ENCODE assay signal across 51 mouse cellular contexts in the genomic region with DNA sequence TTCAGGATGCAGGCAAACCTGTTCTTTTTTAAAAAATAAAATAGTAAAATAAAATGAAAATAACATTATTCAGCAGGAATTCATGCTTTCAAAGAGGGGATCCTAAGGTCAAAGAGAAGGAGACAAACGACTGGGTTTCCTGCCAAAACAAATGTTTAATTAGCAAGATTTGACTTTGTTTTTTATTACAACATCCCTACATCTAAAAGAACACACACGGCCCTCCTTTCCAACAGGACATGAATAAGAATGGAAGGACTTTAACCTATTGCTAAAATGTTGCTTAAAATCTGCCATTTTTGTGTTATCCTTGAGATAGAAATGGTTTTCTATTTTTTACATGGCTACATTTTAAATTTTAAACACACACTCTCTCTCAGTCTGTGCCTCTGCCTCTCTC. TPM values are rescaled to one million over a fixed set of nuclear protein-coding genes. Genes with fewer than 3 reads are reported as not detected.
"Had no signal": no experiment of that assay in that cellular context is flagged by ENCODE, and none has a peak within 500 bp of the region (broad histone marks: within the 10 kb centered on the region; RNA-seq: fewer than 3 reads in every experiment).

No protein-coding gene starts in this region.

- ATAC-seq: hindbrain, embryonic 16.5 days; hindbrain, postnatal 0 days; inflammation-experienced regulatory T-cells, adult 6 months; intestine, embryonic 15.5 days; intestine, embryonic 16.5 days; intestine, postnatal 0 days had no signal

- H3K27ac ChIP-seq: heart, adult 2 months; heart, embryonic 10.5 days; heart, embryonic 13.5 days; heart, embryonic 15.5 days; hindbrain, embryonic 10.5 days; hindbrain, embryonic 12.5 days; hindbrain, embryonic 13.5 days; hindbrain, embryonic 14.5 days; hindbrain, embryonic 15.5 days; hindbrain, postnatal 0 days; intestine, embryonic 15.5 days; kidney, embryonic 15.5 days; layer of hippocampus, adult 2 months had no signal

- H3K27me3 ChIP-seq: heart, embryonic 12.5 days; heart, embryonic 13.5 days; heart, embryonic 15.5 days; hindbrain, embryonic 12.5 days; hindbrain, embryonic 13.5 days; hindbrain, embryonic 15.5 days; intestine, embryonic 15.5 days; kidney, embryonic 15.5 days had no signal

- H3K9ac ChIP-seq: heart, embryonic 12.5 days; heart, embryonic 13.5 days; heart, embryonic 15.5 days; hindbrain, embryonic 12.5 days; hindbrain, embryonic 13.5 days; hindbrain, embryonic 14.5 days; hindbrain, embryonic 15.5 days; intestine, embryonic 15.5 days; kidney, embryonic 15.5 days had no signal

- DNase-seq: heart, adult 18-20 months; heart, adult 2 months; heart, postnatal 10 days; heart, postnatal 14 days; heart, postnatal 36 days; heart, postnatal 4 days; kidney, adult 11 months; kidney, adult 18-20 months; kidney, adult 2 months; kidney, adult 8-10 months; kidney, adult 9 months; kidney, postnatal 10 days; kidney, postnatal 14 days; kidney, postnatal 25 days; kidney, postnatal 4 days; layer of hippocampus, adult 9-11 months; layer of hippocampus, postnatal 36 days had no signal

- H3K36me3 ChIP-seq: heart, embryonic 10.5 days; heart, embryonic 12.5 days; heart, embryonic 13.5 days; heart, embryonic 15.5 days; hindbrain, embryonic 10.5 days; hindbrain, embryonic 12.5 days; hindbrain, embryonic 13.5 days; hindbrain, embryonic 15.5 days; intestine, embryonic 15.5 days; kidney, embryonic 15.5 days had no signal

- H3K4me3 ChIP-seq: heart, adult 2 months; heart, embryonic 10.5 days; heart, embryonic 12.5 days; heart, embryonic 13.5 days; heart, embryonic 15.5 days; hindbrain, embryonic 10.5 days; hindbrain, embryonic 12.5 days; hindbrain, embryonic 13.5 days; hindbrain, embryonic 15.5 days; intestine, embryonic 15.5 days; kidney, embryonic 15.5 days; layer of hippocampus, adult 2 months had no signal

- H3K9me3 ChIP-seq: heart, embryonic 10.5 days; heart, embryonic 12.5 days; heart, embryonic 13.5 days; heart, embryonic 15.5 days; hindbrain, embryonic 10.5 days; hindbrain, embryonic 12.5 days; hindbrain, embryonic 13.5 days; hindbrain, embryonic 15.5 days; intestine, embryonic 15.5 days; kidney, embryonic 15.5 days had no signal

- H3K4me1 ChIP-seq: heart, embryonic 10.5 days; heart, embryonic 12.5 days; heart, embryonic 13.5 days; heart, embryonic 15.5 days; hindbrain, embryonic 10.5 days; hindbrain, embryonic 12.5 days; hindbrain, embryonic 13.5 days; hindbrain, embryonic 15.5 days; intestine, embryonic 15.5 days; kidney, embryonic 15.5 days had no signal

- H3K4me2 ChIP-seq: heart, embryonic 11.5 days; heart, embryonic 12.5 days; heart, embryonic 13.5 days; heart, embryonic 15.5 days; hindbrain, embryonic 12.5 days; hindbrain, embryonic 13.5 days; hindbrain, embryonic 14.5 days; hindbrain, embryonic 15.5 days; intestine, embryonic 15.5 days; kidney, embryonic 15.5 days had no signal

RNA-seq across cellular contexts. Expression of gene F11, which starts 8.7 kb away (rescaled TPM):
- total RNA-seq: heart, adult 18-20 months; heart, adult 2 months; heart, adult 8-10 months; heart, postnatal 10 days; heart, postnatal 14 days; heart, postnatal 25 days; heart, postnatal 36 days; heart, postnatal 4 days; hematopoietic stem cell, adult 5-6 weeks; hindbrain, postnatal 0 days; layer of hippocampus, adult 18-20 months; layer of hippocampus, adult 2 months; layer of hippocampus, adult 8-10 months; layer of hippocampus, postnatal 10 days; layer of hippocampus, postnatal 14 days; layer of hippocampus, postnatal 25 days; layer of hippocampus, postnatal 36 days had no signal
- polyA plus RNA-seq: heart, adult 2 months; heart, embryonic 10.5 days; heart, embryonic 11.5 days; heart, embryonic 12.5 days; heart, embryonic 14.5 days; heart, embryonic 15.5 days; heart, embryonic 16.5 days; heart, postnatal 0 days; hindbrain, embryonic 10.5 days; hindbrain, embryonic 11.5 days; hindbrain, embryonic 12.5 days; hindbrain, embryonic 13.5 days; hindbrain, embryonic 14.5 days; hindbrain, embryonic 15.5 days; hindbrain, embryonic 16.5 days; hindbrain, postnatal 0 days; inflammation-experienced regulatory T-cells, adult 6 months; intestine, embryonic 14.5 days; intestine, postnatal 0 days; kidney, adult 2 months; kidney, embryonic 14.5 days; large intestine, adult 2 months had no signal

RNA-seq across cellular contexts. Expression of gene Klkb1, which starts 41.5 kb away (rescaled TPM):
- total RNA-seq: heart, adult 18-20 months; heart, adult 2 months; heart, adult 8-10 months; heart, postnatal 10 days; heart, postnatal 14 days; heart, postnatal 25 days; heart, postnatal 36 days; heart, postnatal 4 days; hematopoietic stem cell, adult 5-6 weeks; layer of hippocampus, adult 18-20 months; layer of hippocampus, adult 2 months; layer of hippocampus, postnatal 14 days; layer of hippocampus, postnatal 36 days had no signal
- polyA plus RNA-seq: heart, embryonic 10.5 days; heart, embryonic 11.5 days; heart, embryonic 12.5 days; heart, embryonic 13.5 days; heart, embryonic 14.5 days; heart, embryonic 15.5 days; heart, embryonic 16.5 days; heart, postnatal 0 days; hindbrain, embryonic 10.5 days; hindbrain, embryonic 11.5 days; hindbrain, embryonic 12.5 days; hindbrain, embryonic 13.5 days; hindbrain, embryonic 14.5 days; intestine, embryonic 14.5 days; intestine, postnatal 0 days had no signal

RNA-seq across cellular contexts. Expression of gene Gm45753, which starts 55.2 kb away (rescaled TPM):
- total RNA-seq: heart, adult 18-20 months; heart, adult 2 months; heart, adult 8-10 months; heart, postnatal 10 days; heart, postnatal 14 days; heart, postnatal 25 days; heart, postnatal 36 days; heart, postnatal 4 days; hematopoietic stem cell, adult 5-6 weeks; hindbrain, postnatal 0 days; layer of hippocampus, adult 18-20 months; layer of hippocampus, adult 2 months; layer of hippocampus, postnatal 10 days; layer of hippocampus, postnatal 14 days; layer of hippocampus, postnatal 25 days; layer of hippocampus, postnatal 36 days had no signal
- polyA plus RNA-seq: heart, adult 2 months; heart, embryonic 10.5 days; heart, embryonic 11.5 days; heart, embryonic 12.5 days; heart, embryonic 14.5 days; heart, embryonic 15.5 days; heart, postnatal 0 days; hindbrain, embryonic 10.5 days; hindbrain, embryonic 11.5 days; hindbrain, embryonic 12.5 days; hindbrain, embryonic 13.5 days; hindbrain, embryonic 14.5 days; hindbrain, embryonic 15.5 days; hindbrain, embryonic 16.5 days; hindbrain, postnatal 0 days; inflammation-experienced regulatory T-cells, adult 6 months; intestine, embryonic 14.5 days; intestine, postnatal 0 days; kidney, embryonic 14.5 days; kidney, embryonic 16.5 days; large intestine, adult 2 months had no signal
